Mouse (Mus musculus) gastrocnemius, adult 2 months (tissue): ENCODE data around the gene Gm28168. TPM values are rescaled to one million over a fixed set of nuclear protein-coding genes. Genes with fewer than 3 reads are reported as not detected.
"Not testable (repeated sequence)": the region's sequence is repeated elsewhere in the genome, so short reads cannot be mapped to it uniquely, and the experiment has no call there.

Experiments used
- DNase-seq: peaks from one replicate; pipeline ENCODE4 v3.0.0; 2022
- H3K27ac ChIP-seq: fragments of 200-600 bp; 2 replicates; pipeline ENCODE4 v1.8.1; 2022; ENCODE audit warnings: mild to moderate bottlenecking
- H3K4me3 ChIP-seq: fragments of 200-600 bp; 2 replicates; pipeline ENCODE4 v1.8.1; 2022; ENCODE audit warnings: mild to moderate bottlenecking, moderate library complexity
- CTCF ChIP-seq: fragments of 200-600 bp; IDR thresholded peaks from 2 replicates; pipeline ENCODE4 v1.8.1; 2022; ENCODE audit warnings: antibody characterized with exemption, mild to moderate bottlenecking, moderate library complexity
- intact Hi-C: fragments of 180-260 bp; cut with DNase I; formaldehyde crosslinking; loops from one replicate; pipeline ENCODE4 v1.15.1; 2025
- long read RNA-seq, 2 experiments: library from polyadenylated mRNA; stranded (forward); transcript quantifications; one replicate each; pipeline ENCODE4 v2.0.0; 2021
- total RNA-seq, 2 experiments: library from RNA; stranded (reverse); gene quantifications; 2 replicates each; pipeline ENCODE4 v1.2.3; 2021

Gm28168 gene
- total RNA-seq = not detected
- long read RNA-seq, experiment 1 = 0 reads
- long read RNA-seq, experiment 2 = 0 reads

GRCm38 (mm10) chr1:117927715-117928114 lies at the start of gene Gm28168:
TSS of gene Gm28168 (plus strand) at chr1:117928015.
- intact Hi-C loops, DNase-seq, H3K4me3 ChIP-seq, H3K27ac ChIP-seq: not testable (repeated sequence)

GRCm38 (mm10) chr1:117965639-117966038 lies 37.8 kb downstream of the Gm28168 start, which contains the start of gene Gm7145:
TSS of gene Gm7145 (plus strand) at chr1:117965939.
- no peak within 1 kb of the TSS for H3K27ac ChIP-seq
- no peak within 1 kb of the TSS for H3K4me3 ChIP-seq
- no peak for TF ChIP-seq CTCF
- DNase-seq = no peak
- intact Hi-C loops = no loop called here

Other genes starting within 250 kb of the Gm28168 start
- not detected for gene Gm28363, start 230.9 kb upstream of the Gm28168 start, total RNA-seq
- not detected for gene B020011L13Rik, start 146.9 kb upstream of the Gm28168 start, total RNA-seq
- not detected for gene Gm28360, start 97.9 kb upstream of the Gm28168 start, total RNA-seq
- gene Gm7145, start 37.9 kb downstream of the Gm28168 start, total RNA-seq = not detected
- gene Gm29106, start 248.5 kb downstream of the Gm28168 start, total RNA-seq = not detected